Mouse (Mus musculus) olfactory bulb, adult 2 months (tissue): Measurements from ENCODE around the gene Unc5c. TPM values are rescaled to one million over a fixed set of nuclear protein-coding genes. Genes with fewer than 3 reads are reported as not detected.

ENCODE experiments used
- H3K27ac ChIP-seq: fragments of 200-500 bp; 2 replicates; pipeline ENCODE4 v1.5.1; 2012; ENCODE audit warnings: low read depth, low read length; ENCODE audit not compliant: insufficient read depth
- H3K4me1 ChIP-seq: fragments of 200-500 bp; 2 replicates; pipeline ENCODE4 v1.6.1; 2012; ENCODE audit warnings: low read length; ENCODE audit not compliant: control insufficient read depth, insufficient read depth
- H3K4me3 ChIP-seq: fragments of 200-500 bp; 2 replicates; pipeline ENCODE4 v1.5.1; 2012; ENCODE audit warnings: mild to moderate bottlenecking, low read depth, low read length, moderate library complexity; ENCODE audit not compliant: insufficient read depth
- CTCF ChIP-seq: fragments of 200-500 bp; IDR thresholded peaks from 2 replicates; pipeline ENCODE4 v1.5.1; 2012; ENCODE audit warnings: low read depth, mild to moderate bottlenecking, low read length, moderate library complexity; ENCODE audit not compliant: insufficient read depth
- POLR2A ChIP-seq: fragments of 200-500 bp; IDR thresholded peaks from 2 replicates; pipeline ENCODE4 v1.6.1; 2012; ENCODE audit warnings: mild to moderate bottlenecking, low read depth, low read length, moderate library complexity; ENCODE audit not compliant: insufficient read depth
- WGBS: fragments of 180-500 bp; shearing (Covaris S2); methylation state at CpG from one replicate; pipeline ENCODE4 v1.1.7; 2018; 5-methylcytosine and 5-hydroxymethylcytosine counted together
- polyA plus RNA-seq: library from polyadenylated mRNA; stranded (reverse); fragments of >200 nt; gene quantifications from 2 replicates; pipeline ENCODE4 v1.2.4, GENCODE M21; 2012; ENCODE audit warnings: low replicate concordance; ENCODE audit not compliant: missing spikeins, insufficient read depth, insufficient read length

The Unc5c gene
- polyA plus RNA-seq, 1 experiment, result not detected

DNA sequence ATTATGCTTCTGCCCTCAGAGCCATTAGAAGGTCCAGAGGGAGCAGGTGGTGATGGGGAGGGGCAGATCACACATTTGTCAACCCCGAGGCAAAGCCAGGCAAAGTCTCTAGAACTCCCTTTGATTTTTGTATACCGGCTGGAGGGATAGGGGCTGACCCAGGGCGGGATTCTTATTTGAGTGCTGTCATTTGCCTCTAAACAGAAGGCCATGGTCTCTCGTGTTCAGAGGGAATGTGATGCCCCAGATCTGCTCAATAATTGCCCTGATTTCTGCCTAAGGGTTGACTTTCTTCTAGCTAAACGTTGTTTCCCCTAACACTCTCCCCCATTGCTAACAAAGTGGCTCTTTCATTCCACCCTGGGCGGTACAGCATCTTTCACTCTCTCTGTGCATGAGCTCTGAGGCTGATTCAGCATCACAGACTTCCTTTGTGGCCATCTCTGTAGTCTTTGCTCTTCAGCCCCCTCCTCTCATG is 136.1 kb downstream of the Unc5c start:
- Histone ChIP-seq H3K27ac (no peak overlapping the region), H3K4me3 (no peak overlapping the region), H3K4me1 (no peaks in the 10 kb centered on the region)
- TF ChIP-seq CTCF (no peak), POLR2A (no peak)
- 55% methylated on average over 6 of the region's 6 CpGs for WGBS

GRCm38 (mm10) chr3:141616718-141617117 is 151.7 kb downstream of the Unc5c start:
- no peak overlapping the region for H3K27ac ChIP-seq
- WGBS, result 76% methylated on average over 1 of the region's 1 CpGs
- TF ChIP-seq CTCF (no peak), POLR2A (no peak)
- H3K4me3 ChIP-seq, result no peak overlapping the region
- no peaks in the 10 kb centered on the region for H3K4me1 ChIP-seq

DNA sequence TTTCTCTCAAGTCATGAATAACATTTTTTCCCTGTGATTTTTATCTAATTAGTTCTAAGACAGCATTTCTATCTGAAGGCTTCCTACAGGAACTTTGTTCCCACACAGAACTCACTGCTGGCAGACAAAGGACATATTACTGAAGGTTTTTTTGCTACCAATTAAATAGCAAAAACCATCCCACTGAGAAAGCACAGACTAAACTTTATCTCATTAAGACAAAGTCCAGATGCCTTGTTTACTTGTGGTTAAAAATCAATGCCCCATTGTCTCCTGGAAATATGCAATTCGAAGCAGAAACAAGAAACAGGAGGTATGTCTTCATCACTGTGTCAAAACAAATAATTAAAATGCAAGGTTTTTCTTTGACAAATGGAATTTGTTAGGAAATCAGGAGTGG is 153.7 kb downstream of the Unc5c start:
- H3K27ac ChIP-seq, result no peak overlapping the region
- no peaks in the 10 kb centered on the region for H3K4me1 ChIP-seq
- WGBS, result 63% methylated on average over 1 of the region's 1 CpGs
- H3K4me3 ChIP-seq, result no peak overlapping the region
- TF ChIP-seq CTCF, result no peak
- no peak for TF ChIP-seq POLR2A

DNA sequence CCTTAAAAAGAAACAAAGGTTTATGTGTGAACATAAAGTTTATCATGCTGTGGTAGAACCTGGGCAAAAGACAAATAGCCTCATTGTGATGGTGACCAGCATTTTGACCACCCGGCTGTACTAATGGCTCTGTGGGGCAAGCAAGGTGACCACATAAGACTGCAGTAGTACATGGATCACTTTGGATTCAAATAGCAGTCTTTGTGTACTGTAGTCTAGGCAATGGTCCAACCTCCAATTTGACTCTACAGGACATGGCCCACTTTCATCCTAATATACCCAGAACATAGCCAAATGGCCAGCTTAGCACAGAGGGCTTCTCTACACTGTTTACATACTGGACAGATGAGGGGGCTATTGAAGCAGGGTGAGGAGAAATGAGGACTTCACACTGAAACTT is 156.5 kb downstream of the Unc5c start:
- Histone ChIP-seq H3K27ac (no peak overlapping the region), H3K4me3 (no peak overlapping the region), H3K4me1 (no peaks in the 10 kb centered on the region)
- TF ChIP-seq POLR2A (no peak), CTCF (no peak)
- WGBS, result 57% methylated on average over 1 of the region's 1 CpGs

- TF ChIP-seq POLR2A (no peak), CTCF (no peak)
- Histone ChIP-seq H3K27ac (no peak overlapping the region), H3K4me3 (no peak overlapping the region), H3K4me1 (no peaks in the 10 kb centered on the region)
- 78% methylated on average over 1 of the region's 1 CpGs for WGBS
Measured at GRCm38 (mm10) chr3:141626935-141627638, 162.1 kb downstream of the Unc5c start.

DNA sequence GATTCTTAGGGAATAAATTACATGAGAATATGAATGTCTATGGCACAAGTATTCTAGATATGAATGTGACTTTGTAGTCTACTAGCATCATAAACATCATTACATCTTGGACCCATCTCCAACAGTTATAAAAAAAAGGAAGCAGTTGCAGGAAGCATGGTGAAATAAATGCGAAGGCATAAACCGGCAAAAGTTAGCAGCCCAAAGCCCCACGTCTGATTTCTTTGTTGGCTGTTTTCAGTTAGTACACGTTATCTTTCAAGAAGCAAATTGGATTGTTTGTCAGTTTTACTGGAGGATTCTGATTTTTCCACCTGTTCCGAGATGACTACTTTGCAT is 162.6 kb downstream of the Unc5c start:
- TF ChIP-seq POLR2A, result no peak
- TF ChIP-seq CTCF, result no peak
- Histone ChIP-seq H3K4me3 (no peak overlapping the region), H3K27ac (no peak overlapping the region), H3K4me1 (no peaks in the 10 kb centered on the region)
- WGBS, result 86% methylated on average over 5 of the region's 5 CpGs

DNA sequence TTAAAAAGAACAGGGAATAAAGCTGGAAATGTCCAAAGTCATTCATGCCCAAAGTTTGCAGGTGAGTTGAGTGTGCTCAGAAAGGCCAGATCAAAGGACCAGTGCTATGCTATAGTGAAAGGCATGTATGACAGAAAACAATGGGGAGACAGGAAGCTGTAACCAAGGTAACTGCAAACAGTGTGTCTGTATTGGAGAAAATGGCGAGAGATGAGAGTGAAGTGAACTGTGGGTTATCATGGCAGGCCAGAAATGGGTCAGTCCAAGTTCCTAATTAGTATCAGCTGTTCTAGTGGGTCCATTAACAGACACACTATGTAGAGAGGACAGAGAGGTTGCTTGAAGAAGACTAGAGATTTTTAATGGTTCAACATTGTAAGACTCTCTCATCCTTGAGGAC is 164.4 kb downstream of the Unc5c start:
- no peak for TF ChIP-seq POLR2A
- TF ChIP-seq CTCF, result no peak
- WGBS, result 81% methylated on average over 1 of the region's 1 CpGs
- Histone ChIP-seq H3K4me3 (no peak overlapping the region), H3K27ac (no peak overlapping the region), H3K4me1 (no peaks in the 10 kb centered on the region)

DNA sequence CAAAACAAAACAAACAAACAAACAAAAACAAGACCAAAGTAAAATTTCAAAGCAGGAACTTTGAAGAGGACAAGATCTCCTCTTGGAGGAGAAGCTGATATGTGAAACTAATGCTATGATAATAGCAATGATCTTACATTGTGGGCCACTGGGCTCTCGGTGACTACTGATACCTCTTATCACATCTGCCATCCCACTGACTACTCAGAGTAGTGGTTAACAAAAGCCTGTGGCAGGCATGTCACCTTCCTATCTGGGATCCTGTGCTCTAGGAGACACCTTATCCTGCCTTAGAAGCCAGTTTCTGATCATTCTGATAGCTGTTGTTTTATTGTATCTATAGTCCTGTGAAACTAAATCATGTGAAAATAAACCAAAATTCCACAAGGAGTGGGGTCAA is 172.9 kb downstream of the Unc5c start:
- H3K4me3 ChIP-seq, result no peak overlapping the region
- H3K4me1 ChIP-seq, result no peaks in the 10 kb centered on the region
- H3K27ac ChIP-seq, result no peak overlapping the region
- WGBS, result 82% methylated on average over 1 of the region's 1 CpGs
- no peak for TF ChIP-seq POLR2A
- TF ChIP-seq CTCF, result no peak

GRCm38 (mm10) chr3:141644264-141644663 is 179.2 kb downstream of the Unc5c start:
- Histone ChIP-seq H3K4me1 (no peaks in the 10 kb centered on the region), H3K4me3 (no peak overlapping the region), H3K27ac (no peak overlapping the region)
- TF ChIP-seq CTCF, result no peak
- no peak for TF ChIP-seq POLR2A
- 83% methylated on average over 5 of the region's 5 CpGs for WGBS

DNA sequence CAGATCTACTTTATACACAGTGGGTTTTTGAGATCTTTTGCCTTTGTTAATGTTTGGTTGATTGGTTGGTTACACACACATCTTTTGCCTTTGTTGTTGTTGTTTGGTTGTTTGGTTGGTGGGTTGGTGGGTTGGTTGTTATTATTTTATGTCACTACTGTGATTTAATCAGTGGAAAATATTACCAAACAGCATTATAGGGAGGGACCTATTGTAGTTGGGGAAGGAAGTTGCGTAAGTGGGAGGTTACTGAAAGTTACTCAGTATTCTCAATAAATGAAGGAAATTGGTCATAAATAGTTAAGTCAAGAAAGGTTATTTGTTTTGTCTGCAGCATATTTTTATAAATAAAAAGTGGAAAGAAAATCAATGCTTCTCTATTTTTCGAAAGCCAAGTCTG is 181.6 kb downstream of the Unc5c start:
- Histone ChIP-seq H3K4me1 (no peaks in the 10 kb centered on the region), H3K27ac (no peak overlapping the region), H3K4me3 (no peak overlapping the region)
- 89% methylated on average over 2 of the region's 2 CpGs for WGBS
- TF ChIP-seq CTCF, result no peak
- no peak for TF ChIP-seq POLR2A
